Mouse (Mus musculus) forebrain, embryonic 14.5 days (tissue): ENCODE measurements around the gene Jam3. TPM values are rescaled to one million over a fixed set of nuclear protein-coding genes. Genes with fewer than 3 reads are reported as not detected.

Source experiments
- ATAC-seq: fragments of 200-750 bp; cut with Nextera tagmentation; 2 replicates; pipeline ENCODE4 v1.8.0; 2017; ENCODE audit warnings: mild to moderate bottlenecking, moderate library complexity
- DNase-seq: peaks from one replicate; pipeline ENCODE4 v3.0.0-alpha.2; 2015; ENCODE audit warnings: low spot score
- H3K27ac ChIP-seq: fragments of 300-500 bp; sonication (generic); 2 replicates; pipeline ENCODE4 v1.5.1; 2014; ENCODE audit warnings: low read depth, mild to moderate bottlenecking, control low read depth, low read length, moderate library complexity
- H3K27me3 ChIP-seq: fragments of 300-500 bp; sonication (generic); replicated peaks from 2 replicates; pipeline ENCODE4 v1.6.1; 2014; ENCODE audit warnings: low read length, control low read depth, mixed read lengths; ENCODE audit not compliant: control insufficient read depth, insufficient read depth
- H3K36me3 ChIP-seq: fragments of 300-500 bp; sonication (generic); 2 replicates; pipeline ENCODE4 v1.6.1; 2014; ENCODE audit warnings: low read length, control low read depth; ENCODE audit not compliant: control insufficient read depth, insufficient read depth
- H3K4me1 ChIP-seq: fragments of 300-500 bp; sonication (generic); 2 replicates; pipeline ENCODE4 v1.6.1; 2014; ENCODE audit warnings: antibody characterized with exemption, low read length, control low read depth; ENCODE audit not compliant: control insufficient read depth, insufficient read depth
- H3K4me2 ChIP-seq: fragments of 300-500 bp; sonication (generic); 2 replicates; pipeline ENCODE4 v1.6.1; 2014; ENCODE audit warnings: mild to moderate bottlenecking, control low read depth, low read length
- H3K4me3 ChIP-seq: fragments of 300-500 bp; sonication (generic); 2 replicates; pipeline ENCODE4 v1.5.1; 2014; ENCODE audit warnings: low read depth, low read length, control low read depth
- H3K9ac ChIP-seq: fragments of 300-500 bp; sonication (generic); 2 replicates; pipeline ENCODE4 v1.6.1; 2014; ENCODE audit warnings: mild to moderate bottlenecking, low read length, control low read depth, moderate library complexity
- H3K9me3 ChIP-seq: fragments of 300-500 bp; sonication (generic); replicated peaks from 2 replicates; pipeline ENCODE4 v1.6.1; 2016; ENCODE audit warnings: low read length, control low read depth, mixed read lengths; ENCODE audit not compliant: control insufficient read depth
- WGBS: fragments of 180-500 bp; shearing (Covaris S2); extraction: QIAGEN DNeasy Blood & Tissue Kit; methylation state at CpG from one replicate; pipeline ENCODE4 v1.1.7; 2014; 5-methylcytosine and 5-hydroxymethylcytosine counted together
- polyA plus RNA-seq: library from polyadenylated mRNA; unstranded; fragments of >200 nt; fragmentation: Nextera tagmentation; extraction: Ambion mirVana; gene quantifications from 2 replicates; pipeline ENCODE4 v1.2.1, GENCODE M21; 2014

Jam3 gene
- polyA plus RNA-seq, 1 experiment from 2014 or later = 72.1 TPM

DNA sequence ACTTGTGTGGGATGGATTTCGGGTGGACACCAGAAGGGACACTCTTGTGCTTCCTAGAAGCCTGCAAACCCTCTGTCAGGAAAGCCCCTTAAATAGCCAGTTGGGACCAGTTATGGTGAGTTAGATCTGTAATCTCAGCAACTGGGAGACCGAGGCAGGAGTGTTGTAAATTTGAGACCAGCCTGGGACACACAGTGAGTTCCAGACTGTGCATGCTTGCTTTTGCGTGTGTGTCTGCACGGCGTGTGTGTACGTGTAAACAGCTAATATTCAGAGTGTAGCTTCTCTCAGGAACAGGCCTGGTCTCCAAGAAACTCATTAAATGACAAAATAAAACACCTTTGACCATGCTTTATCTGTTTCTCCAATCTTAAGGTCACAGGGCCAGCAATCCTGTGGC is 20.5 kb upstream of the Jam3 start:
- 93% methylated on average over 6 of the region's 6 CpGs for WGBS
- no peaks in the 10 kb centered on the region for H3K27me3 ChIP-seq
- H3K4me1 ChIP-seq = peaks cover 2% of the 10 kb centered on the region; the same call in 1 of the 2 replicates
- H3K4me3 ChIP-seq = no peak overlapping the region
- 0 out of 2 replicates have a peak overlapping the region, but pooled peaks have one; percentile 8 for H3K9ac ChIP-seq
- no peak for DNase-seq
- ATAC-seq = 0 out of 2 replicates have a peak, but pooled peaks have one; percentile 11
- H3K4me2 ChIP-seq = no peak overlapping the region
- H3K36me3 ChIP-seq = no peaks in the 10 kb centered on the region
- H3K9me3 ChIP-seq = no peaks in the 10 kb centered on the region
- H3K27ac ChIP-seq = no peak overlapping the region

DNA sequence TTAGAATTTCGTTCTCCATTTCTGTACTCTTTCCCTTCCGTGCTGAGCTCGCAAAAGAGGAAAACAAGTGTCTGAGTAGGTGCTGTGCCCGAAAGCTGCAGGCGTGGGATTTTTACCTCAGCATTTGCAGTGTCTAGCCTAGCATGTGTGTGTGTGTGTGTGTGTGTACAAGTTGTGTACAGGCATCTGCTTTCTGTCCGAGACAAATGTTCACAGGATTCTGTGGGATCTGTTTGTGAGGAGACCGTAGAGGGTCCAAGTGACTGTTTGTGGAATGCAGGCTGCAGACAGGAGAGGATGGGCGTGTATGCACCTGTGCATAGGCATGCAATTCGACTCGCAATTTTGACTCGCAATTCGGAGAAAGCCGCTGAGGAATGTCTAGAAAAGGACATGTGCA is 20.0 kb upstream of the Jam3 start:
- Histone ChIP-seq H3K4me2 (no peak overlapping the region), H3K4me3 (no peak overlapping the region), H3K4me1 (peaks cover 2% of the 10 kb centered on the region; the same call in 1 of the 2 replicates), H3K27me3 (no peaks in the 10 kb centered on the region), H3K9ac (no peak overlapping the region), H3K36me3 (no peaks in the 10 kb centered on the region), H3K27ac (no peak overlapping the region), H3K9me3 (no peaks in the 10 kb centered on the region)
- WGBS = 88% methylated on average over 13 of the region's 13 CpGs
- DNase-seq (no peak), ATAC-seq (no peak)

DNA sequence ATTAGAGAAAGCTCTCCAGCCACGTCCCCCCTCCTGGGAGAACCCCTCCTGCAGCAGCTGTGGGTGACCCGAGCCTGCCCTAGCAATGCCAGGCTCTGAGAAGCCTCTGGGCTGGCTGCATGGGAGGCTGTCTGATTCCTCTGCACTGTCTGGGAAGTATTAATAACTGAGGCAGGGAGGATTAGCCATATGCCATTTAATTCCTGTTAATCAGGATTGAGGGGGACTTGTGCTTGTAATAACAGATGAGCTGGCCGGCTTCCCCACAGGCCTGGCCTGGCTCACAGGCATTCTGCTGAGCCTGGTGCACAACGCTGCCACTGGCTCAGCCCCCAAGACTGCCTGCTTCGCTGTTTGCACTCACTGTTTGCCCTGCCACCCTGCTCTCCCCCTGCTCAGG is 18.9 kb upstream of the Jam3 start:
- Histone ChIP-seq H3K9ac (0 out of 2 replicates have a peak overlapping the region, but pooled peaks have one; percentile 22), H3K4me3 (no peak overlapping the region), H3K4me1 (peaks cover 2% of the 10 kb centered on the region; the same call in 1 of the 2 replicates), H3K27me3 (no peaks in the 10 kb centered on the region), H3K4me2 (no peak overlapping the region), H3K36me3 (no peaks in the 10 kb centered on the region), H3K27ac (peak overlapping the region; percentile 34; the same call in 1 of the 2 replicates), H3K9me3 (no peaks in the 10 kb centered on the region)
- DNase-seq = peak; percentile 83
- 9% methylated on average over 5 of the region's 5 CpGs for WGBS
- peak; percentile 85 for ATAC-seq

DNA sequence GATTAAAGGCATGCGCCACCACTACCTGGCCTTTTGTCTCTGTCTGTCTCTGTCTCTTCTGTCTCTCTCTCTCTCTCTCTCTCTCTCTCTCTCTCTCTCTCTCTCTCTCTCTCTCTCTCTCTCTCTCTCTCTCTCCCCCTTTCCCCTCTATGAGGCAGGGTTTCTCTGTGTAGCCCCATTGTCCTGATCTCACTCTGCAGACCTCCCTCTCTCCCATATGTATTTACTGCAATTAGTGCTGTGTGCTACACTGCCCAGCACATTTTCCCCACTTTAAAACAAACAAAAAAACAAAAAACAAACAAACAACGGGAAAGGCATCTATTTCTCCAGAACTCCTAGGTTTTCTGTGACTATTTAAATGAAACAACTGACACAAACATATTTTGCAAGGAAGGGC is 18.4 kb upstream of the Jam3 start:
- no peak overlapping the region for H3K4me2 ChIP-seq
- no peaks in the 10 kb centered on the region for H3K27me3 ChIP-seq

DNA sequence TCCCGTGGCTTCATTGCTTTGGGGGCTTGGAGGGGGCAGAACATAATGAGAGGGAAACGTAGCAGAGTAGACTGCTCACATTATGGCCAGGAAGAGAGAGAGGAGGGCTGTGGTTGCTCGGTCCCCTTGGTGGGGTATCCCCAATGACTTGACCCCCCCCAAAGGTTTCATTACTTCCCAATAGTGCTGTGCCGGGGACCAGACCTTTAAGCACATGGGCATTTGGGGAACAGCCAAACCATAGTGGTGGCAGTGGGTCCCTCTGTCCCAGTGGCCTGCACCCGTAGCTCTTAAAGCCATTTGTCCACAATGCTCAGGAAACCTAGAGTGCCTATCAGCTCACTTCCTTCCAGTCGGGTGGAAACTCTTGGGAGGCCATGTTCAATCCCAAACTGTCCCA is 17.6 kb upstream of the Jam3 start:
- no peaks in the 10 kb centered on the region for H3K27me3 ChIP-seq
- no peak overlapping the region for H3K4me3 ChIP-seq
- no peak overlapping the region for H3K9ac ChIP-seq
- no peaks in the 10 kb centered on the region for H3K36me3 ChIP-seq
- peaks cover 2% of the 10 kb centered on the region; the same call in 1 of the 2 replicates for H3K4me1 ChIP-seq
- ATAC-seq (no peak), DNase-seq (no peak)
- no peak overlapping the region for H3K27ac ChIP-seq
- WGBS = 84% methylated on average over 6 of the region's 6 CpGs
- no peak overlapping the region for H3K4me2 ChIP-seq
- H3K9me3 ChIP-seq = no peaks in the 10 kb centered on the region

More for the DNA sequence above, 18.4 kb upstream of the Jam3 start:
- H3K36me3 ChIP-seq = no peaks in the 10 kb centered on the region
- DNase-seq (no peak), ATAC-seq (no peak; the same call in 1 of the 2 replicates)
- no peaks in the 10 kb centered on the region for H3K9me3 ChIP-seq
- peaks cover 2% of the 10 kb centered on the region; the same call in 1 of the 2 replicates for H3K4me1 ChIP-seq
- H3K27ac ChIP-seq = peak overlapping the region; percentile 34; the same call in 1 of the 2 replicates
- WGBS = 59% methylated on average over 2 of the region's 2 CpGs
- 0 out of 2 replicates have a peak overlapping the region, but pooled peaks have one; percentile 22 for H3K9ac ChIP-seq
- no peak overlapping the region for H3K4me3 ChIP-seq

DNA sequence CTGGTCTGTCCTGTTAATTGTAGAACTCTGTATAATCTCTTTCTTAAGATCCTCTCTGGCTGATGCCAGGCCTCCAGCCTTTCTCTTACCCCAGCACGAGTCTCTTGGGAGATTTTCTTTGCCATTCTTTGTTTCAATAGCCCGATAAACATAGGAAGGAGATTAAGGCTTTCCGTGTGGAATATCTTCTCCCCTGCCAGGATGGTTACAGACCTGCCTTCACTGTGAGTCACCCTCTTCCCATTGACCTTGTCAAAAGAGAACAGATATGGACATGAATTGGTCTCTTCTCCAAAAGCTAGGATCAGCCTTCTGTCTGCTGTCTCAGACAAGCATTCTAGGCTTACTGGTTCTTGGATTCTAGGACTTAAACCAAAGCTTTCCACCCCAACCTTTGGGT is 15.5 kb upstream of the Jam3 start:
- Histone ChIP-seq H3K4me3 (no peak overlapping the region), H3K9ac (no peak overlapping the region), H3K4me2 (no peak overlapping the region), H3K4me1 (no peaks in the 10 kb centered on the region; the same call in 1 of the 2 replicates), H3K27ac (no peak overlapping the region), H3K36me3 (no peaks in the 10 kb centered on the region), H3K27me3 (no peaks in the 10 kb centered on the region), H3K9me3 (no peaks in the 10 kb centered on the region)
- DNase-seq = no peak
- ATAC-seq = no peak
- WGBS = 69% methylated on average over 3 of the region's 3 CpGs

DNA sequence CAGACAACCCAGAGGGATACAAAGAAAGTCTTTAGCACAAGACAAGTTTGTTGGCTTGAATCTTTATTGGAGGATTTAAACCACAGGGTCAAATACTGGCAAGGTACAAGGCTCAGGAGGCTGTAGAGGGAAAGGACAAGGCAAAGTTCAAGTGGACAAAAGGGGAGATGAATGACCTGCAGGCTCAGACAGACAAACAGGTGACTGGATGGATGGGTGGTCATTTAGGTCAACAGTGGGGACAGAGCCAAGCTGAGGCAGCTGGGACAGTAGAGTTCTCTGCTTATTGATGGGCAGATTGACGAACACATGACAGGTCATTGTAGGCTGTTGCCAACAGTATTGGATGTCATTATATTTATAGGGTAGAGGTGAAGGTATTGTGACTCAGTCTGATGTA is 11.8 kb upstream of the Jam3 start:
- no peaks in the 10 kb centered on the region for H3K27me3 ChIP-seq
- H3K36me3 ChIP-seq = no peaks in the 10 kb centered on the region
- H3K9me3 ChIP-seq = no peaks in the 10 kb centered on the region
- WGBS = 97% methylated on average over 1 of the region's 1 CpGs
- DNase-seq (no peak), ATAC-seq (no peak)
- H3K4me3 ChIP-seq = no peak overlapping the region
- no peak overlapping the region for H3K27ac ChIP-seq
- H3K4me2 ChIP-seq = no peak overlapping the region
- H3K4me1 ChIP-seq = peaks cover 3% of the 10 kb centered on the region; the same call in 1 of the 2 replicates
- no peak overlapping the region for H3K9ac ChIP-seq

DNA sequence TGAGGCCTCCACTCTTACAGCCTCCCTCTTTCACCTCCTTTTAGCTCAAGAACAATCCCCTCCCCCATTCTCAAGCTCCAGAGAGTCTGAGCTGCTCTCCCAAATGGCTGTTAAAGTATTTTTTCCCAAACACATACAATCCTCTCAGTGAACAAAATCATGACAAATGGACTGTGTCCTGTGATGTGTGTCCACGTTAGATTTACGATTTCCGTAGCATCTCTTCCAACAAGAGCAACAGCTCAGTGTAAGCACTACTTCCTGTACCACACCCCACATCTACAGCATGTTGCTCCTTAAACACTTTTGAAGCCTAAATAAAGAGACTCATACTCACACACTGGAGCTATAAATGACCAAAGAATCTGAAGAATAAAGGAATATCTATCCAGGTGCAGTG is 10.4 kb upstream of the Jam3 start:
- Histone ChIP-seq H3K36me3 (no peaks in the 10 kb centered on the region), H3K9me3 (no peaks in the 10 kb centered on the region), H3K4me3 (no peak overlapping the region), H3K4me2 (no peak overlapping the region), H3K27ac (no peak overlapping the region), H3K27me3 (no peaks in the 10 kb centered on the region), H3K9ac (no peak overlapping the region), H3K4me1 (peaks cover 3% of the 10 kb centered on the region; the same call in 1 of the 2 replicates)
- DNase-seq (no peak), ATAC-seq (no peak)
- WGBS = 61% methylated on average over 3 of the region's 3 CpGs

DNA sequence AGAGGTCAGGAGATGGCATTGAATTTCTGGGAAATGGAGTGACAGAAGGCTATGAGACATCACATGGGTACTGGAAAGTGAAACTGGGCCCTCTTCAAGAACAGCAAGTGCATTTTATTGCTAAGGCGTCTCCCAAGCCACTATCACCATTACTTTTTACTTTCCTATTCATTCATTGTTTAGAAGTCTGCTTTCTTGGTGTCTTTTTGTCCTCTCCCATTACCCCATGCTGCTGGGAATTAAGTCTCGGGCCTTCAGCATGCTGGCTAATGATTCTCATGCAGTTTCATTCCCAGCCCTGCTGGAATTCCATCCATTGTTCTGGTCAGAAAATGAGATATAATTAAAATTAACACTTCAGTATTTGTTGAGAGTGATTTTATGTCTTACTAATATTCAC is 9.7 kb upstream of the Jam3 start:
- no peak overlapping the region for H3K4me2 ChIP-seq

More for the DNA sequence above, 9.7 kb upstream of the Jam3 start:
- Histone ChIP-seq H3K27ac (no peak overlapping the region), H3K27me3 (no peaks in the 10 kb centered on the region), H3K4me3 (no peak overlapping the region), H3K4me1 (peaks cover 3% of the 10 kb centered on the region; the same call in 1 of the 2 replicates), H3K36me3 (no peaks in the 10 kb centered on the region), H3K9me3 (no peaks in the 10 kb centered on the region), H3K9ac (no peak overlapping the region)
- no peak for DNase-seq
- 3% methylated on average over 2 of the region's 2 CpGs for WGBS
- no peak for ATAC-seq
